16 mouse cellular contexts compared by ENCODE assay signal in genomic region chr15:91179911-91180622, GRCm38 (mm10). TPM values are rescaled to one million over a fixed set of nuclear protein-coding genes. Genes with fewer than 3 reads are reported as not detected.
DNase-seq lines count a peak whose midpoint lies in the region; ATAC-seq and TF ChIP-seq lines count a peak whose summit lies in the region.
"Had no signal": no experiment of that assay in that cellular context is flagged by ENCODE, and none has a peak within 500 bp of the region (broad histone marks: within the 10 kb centered on the region; RNA-seq: fewer than 3 reads in every experiment).

No protein-coding gene starts in this region.

- no peak overlapping the region for H3K27ac ChIP-seq in cerebellum, adult 2 months (ENCODE audit: insufficient read depth, low read length)
- H3K27ac ChIP-seq in hindbrain, embryonic 13.5 days = 0 out of 2 replicates have a peak overlapping the region, but pooled peaks have one; percentile 23
- H3K27ac ChIP-seq: embryonic facial prominence, embryonic 15.5 days; heart, embryonic 10.5 days; kidney, postnatal 0 days; left cerebral cortex, adult 2 months; liver, embryonic 14.5 days had no signal

- no peaks in the 10 kb centered on the region for H3K27me3 ChIP-seq in cerebellum, adult 2 months (ENCODE audit: control insufficient read depth, insufficient read depth, low read length)
- no peaks in the 10 kb centered on the region for H3K27me3 ChIP-seq in hindbrain, embryonic 13.5 days
- H3K27me3 ChIP-seq: embryonic facial prominence, embryonic 15.5 days had no signal

- WGBS in cerebellum, adult 2 months = 32% methylated on average over 15 of the region's 15 CpGs
- WGBS in hindbrain, embryonic 13.5 days = 53% methylated on average over 15 of the region's 15 CpGs

- intact Hi-C loops in left cerebral cortex, postnatal 4 days (cut with DNase I) = loop anchor here (10.0 kb wide), 1 partner anchor 395 kb away; the partner anchor contains the start of gene Slc2a13

- ATAC-seq in hindbrain, embryonic 13.5 days (ENCODE audit: low FRiP score) = no peak

- no peak for TF ChIP-seq POLR2A in cerebellum, adult 2 months (IDR thresholded peaks at IDR 0.05; ENCODE audit: borderline replicate concordance, insufficient read depth, low read length)

- H3K4me3 ChIP-seq in cerebellum, adult 2 months (replicated peaks; ENCODE audit: insufficient read depth, low read depth, low read length) = no peak overlapping the region
- H3K4me3 ChIP-seq in hindbrain, embryonic 13.5 days = no peak overlapping the region
- H3K4me3 ChIP-seq: embryonic facial prominence, embryonic 15.5 days; heart, embryonic 10.5 days; left cerebral cortex, adult 2 months; myocyte had no signal

- no peak for TF ChIP-seq CTCF in cerebellum, adult 2 months (IDR thresholded peaks at IDR 0.05; ENCODE audit: borderline replicate concordance, insufficient read depth, low read depth, low read length)

- peak; percentile 47 for DNase-seq in left cerebral cortex, postnatal 4 days
- DNase-seq in left cerebral cortex, adult 8-10 months (ENCODE audit: low spot score in 2 of 2) = no peak
- peak; percentile 70 for DNase-seq in adipocyte (ENCODE audit: low spot score)
- peak; percentile 34 to 37 for DNase-seq in cerebellum, adult 2 months
- DNase-seq in thymus, postnatal 0 days (ENCODE audit: low spot score) = no peak
- DNase-seq in urinary bladder, adult 18-20 months (ENCODE audit: low spot score in 2 of 2) = no peak
- DNase-seq: thymus, adult 2 months had no signal

- H3K4me2 ChIP-seq in hindbrain, embryonic 13.5 days = no peak overlapping the region
- H3K4me2 ChIP-seq: embryonic facial prominence, embryonic 15.5 days had no signal

- H3K36me3 ChIP-seq in hindbrain, embryonic 13.5 days = no peaks in the 10 kb centered on the region
- H3K36me3 ChIP-seq: embryonic facial prominence, embryonic 15.5 days; heart, embryonic 10.5 days had no signal

- H3K4me1 ChIP-seq in cerebellum, adult 2 months (ENCODE audit: control insufficient read depth, insufficient read depth, low read length) = no peaks in the 10 kb centered on the region
- H3K4me1 ChIP-seq in hindbrain, embryonic 13.5 days (replicated peaks) = peaks cover 10% of the 10 kb centered on the region; the same call in 1 of the 2 replicates
- H3K4me1 ChIP-seq: embryonic facial prominence, embryonic 15.5 days; heart, embryonic 10.5 days had no signal

- no peaks in the 10 kb centered on the region for H3K9me3 ChIP-seq in hindbrain, embryonic 13.5 days
- H3K9me3 ChIP-seq: embryonic facial prominence, embryonic 15.5 days; heart, embryonic 10.5 days had no signal

- no peak overlapping the region for H3K9ac ChIP-seq in hindbrain, embryonic 13.5 days
- H3K9ac ChIP-seq: embryonic facial prominence, embryonic 15.5 days; liver, embryonic 14.5 days had no signal

RNA-seq across cellular contexts. Expression of gene Abcd2, which starts 11.5 kb away (rescaled TPM):
- 10 to 100 TPM in 1 of 2 experiments, 1 to 10 TPM in 1; 9.9 to 11.6 TPM for total RNA-seq in left cerebral cortex, postnatal 4 days (2021)
- 10 to 100 TPM; 29.0 to 33.4 (median 29.6) TPM for total RNA-seq in left cerebral cortex, adult 8-10 months (2022)
- polyA plus RNA-seq in cerebellum, adult 2 months (2012; rRNA removed) = 23.7 and 26.0 TPM in 2 replicates
- polyA plus RNA-seq in hindbrain, embryonic 13.5 days (2015; fragmentation: Nextera tagmentation; extraction: Ambion mirVana) = 10.3 and 10.6 TPM in 2 replicates
- polyA plus RNA-seq in thymus, postnatal 0 days (2015; fragmentation: Nextera tagmentation; extraction: Ambion mirVana) = 0.79 and 0.84 TPM in 2 replicates

RNA-seq across cellular contexts. Expression of gene CN725425, which starts 19.2 kb away (rescaled TPM):
- total RNA-seq in left cerebral cortex, postnatal 4 days (2021) = not detected
- total RNA-seq in left cerebral cortex, adult 8-10 months (2022) = not detected
- 0.15 and 0.17 TPM in 2 replicates for polyA plus RNA-seq in cerebellum, adult 2 months (2012; rRNA removed)
- not detected in 2 replicates for polyA plus RNA-seq in hindbrain, embryonic 13.5 days (2015; fragmentation: Nextera tagmentation; extraction: Ambion mirVana)
- polyA plus RNA-seq in thymus, postnatal 0 days (2015; fragmentation: Nextera tagmentation; extraction: Ambion mirVana) = not detected in 2 replicates
- total RNA-seq: gastrocnemius, adult 18-20 months; hematopoietic stem cell, adult 5-6 weeks had no signal
- polyA plus RNA-seq: embryonic facial prominence, embryonic 15.5 days; kidney, postnatal 0 days; myocyte; thymus, adult 2 months had no signal

Comparison
In these comparisons a context has a peak if more than half of its experiments do, and no peak if none do; other contexts are left out.
1. DNase-seq: peak in left cerebral cortex, postnatal 4 days (single experiment), adipocyte (single experiment) and cerebellum, adult 2 months (2 of 2); none in left cerebral cortex, adult 8-10 months (0 of 2), thymus, postnatal 0 days (single experiment) and urinary bladder, adult 18-20 months (0 of 2).